Mouse (Mus musculus) olfactory bulb, adult 2 months (tissue): ENCODE results near the gene Fa2h.

Experiments
- CTCF ChIP-seq: fragments of 200-500 bp; IDR thresholded peaks from 2 replicates; pipeline ENCODE4 v1.5.1; 2012; ENCODE audit warnings: low read depth, mild to moderate bottlenecking, low read length, moderate library complexity; ENCODE audit not compliant: insufficient read depth
- POLR2A ChIP-seq: fragments of 200-500 bp; IDR thresholded peaks from 2 replicates; pipeline ENCODE4 v1.6.1; 2012; ENCODE audit warnings: mild to moderate bottlenecking, low read depth, low read length, moderate library complexity; ENCODE audit not compliant: insufficient read depth

- TF ChIP-seq CTCF = no peak
- TF ChIP-seq POLR2A = no peak
These were observed 4.0 kb downstream of the Fa2h start for GRCm38 (mm10) chr8:111389581-111389980.
